13 mouse cellular contexts compared by ENCODE assay signal in the genomic region with DNA sequence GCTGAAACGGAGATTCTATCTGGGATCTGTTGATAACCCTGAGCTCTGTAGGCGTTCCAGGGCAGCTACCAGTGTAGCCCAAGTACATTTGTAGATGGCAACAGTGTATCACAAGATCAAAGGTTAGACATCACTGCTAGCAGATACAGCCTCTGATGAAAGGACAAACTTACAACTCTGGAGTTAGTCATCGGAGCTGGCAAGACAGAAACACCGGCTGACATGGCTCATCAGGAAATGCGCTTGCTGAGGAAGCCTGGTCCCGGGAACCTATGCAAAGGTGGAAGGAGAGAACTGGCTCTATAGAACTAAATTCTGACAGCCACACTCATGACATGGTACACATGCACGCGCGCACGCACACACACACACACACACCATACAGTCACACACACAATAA.
DNase-seq lines count a peak whose midpoint lies in the region.
"Had no signal": no experiment of that assay in that cellular context is flagged by ENCODE, and none has a peak within 500 bp of the region (broad histone marks: within the 10 kb centered on the region; RNA-seq: fewer than 3 reads in every experiment).

No protein-coding gene starts in this region.

- peak; percentile 40 to 62 for DNase-seq in adrenal gland, adult (ENCODE audit: inconsistent age in 2 of 2, low spot score in 1 of 2)
- DNase-seq in adrenal gland, postnatal 4 days (ENCODE audit: low spot score in 2 of 2) = no peak
- DNase-seq in urinary bladder, postnatal 14 days (ENCODE audit: low spot score) = peak; percentile 7
- DNase-seq in urinary bladder, postnatal 10 days (ENCODE audit: low spot score) = no peak
- peak; percentile 29 to 43 for DNase-seq in adrenal gland, postnatal 36 days
- DNase-seq in kidney, adult 8-10 months = no peak
- no peak for DNase-seq in left cerebral cortex, adult 11 months (ENCODE audit: low spot score)
- DNase-seq: cerebellum, adult 18-20 months; cerebellum, adult 9-11 months; cerebellum, postnatal 36 days; gastrocnemius, postnatal 36 days; heart, adult 18-20 months; kidney, adult 18-20 months had no signal

Comparison
In these comparisons a context has a peak if more than half of its experiments do, and no peak if none do; other contexts are left out.
1. DNase-seq: peak in adrenal gland, adult (2 of 2), urinary bladder, postnatal 14 days (single experiment) and adrenal gland, postnatal 36 days (2 of 2); none in adrenal gland, postnatal 4 days (0 of 2), urinary bladder, postnatal 10 days (single experiment), kidney, adult 8-10 months (0 of 2) and left cerebral cortex, adult 11 months (single experiment).